Mouse (Mus musculus) lung, postnatal 0 days (tissue): ENCODE measurements around the gene Mfsd2b.

Source experiments
- CTCF ChIP-seq: IDR thresholded peaks from 2 replicates; pipeline ENCODE4 v1.5.1; 2016; ENCODE audit warnings: antibody characterized with exemption, mild to moderate bottlenecking
- EP300 ChIP-seq: IDR thresholded peaks from 2 replicates; pipeline ENCODE4 v1.6.1; 2016; ENCODE audit warnings: antibody characterized with exemption, mild to moderate bottlenecking, control low read depth

- TF ChIP-seq CTCF (peak; percentile 99), EP300 (no peak)
These were observed 43.0 kb upstream of the Mfsd2b start, which contains the start of gene Atad2b for GRCm38 (mm10) chr12:4916994-4917804.
